Mouse (Mus musculus) CH12.LX (cell line): ENCODE measurements around the gene Arl15. TPM values are rescaled to one million over a fixed set of nuclear protein-coding genes. Genes with fewer than 3 reads are reported as not detected.

ENCODE experiments used
- DNase-seq: peaks from one replicate; pipeline ENCODE4 v3.0.0-alpha.2; 2013; ENCODE audit errors: extremely low read depth
- H3K27ac ChIP-seq: 2 replicates; pipeline ENCODE4 v1.5.1; 2012; ENCODE audit warnings: low read depth, mild to moderate bottlenecking, control low read depth, moderate library complexity; ENCODE audit not compliant: insufficient read depth
- H3K27me3 ChIP-seq: replicated peaks from 2 replicates; pipeline ENCODE3; 2012; ENCODE audit warnings: inconsistent platforms
- H3K36me3 ChIP-seq, 2 experiments: replicated peaks in 1 of 2; 2 replicates each; pipeline versions ENCODE3 to v1.6.1; 2012; ENCODE audit warnings: inconsistent platforms in 1 of 2, low read length in 1 of 2, mild to moderate bottlenecking in 1 of 2, mixed read lengths in 1 of 2, moderate library complexity in 1 of 2; ENCODE audit not compliant: control insufficient read depth in 1 of 2, insufficient read depth in 1 of 2
- H3K4me1 ChIP-seq, 2 experiments: 2 replicates each; pipeline ENCODE4 v1.6.1; 2012; ENCODE audit warnings: inconsistent platforms in 1 of 2, moderate library complexity in 1 of 2; ENCODE audit not compliant: insufficient read depth in 2 of 2, control insufficient read depth in 1 of 2
- H3K4me2 ChIP-seq: 2 replicates; pipeline ENCODE4 v1.6.1; 2012; ENCODE audit warnings: low read depth, mild to moderate bottlenecking, control low read depth; ENCODE audit not compliant: poor library complexity, insufficient read depth, severe bottlenecking
- H3K4me3 ChIP-seq, 3 experiments: fragments of 150-350 bp in 1 of 3; sonication (generic) in 1 of 3; replicated peaks in 1 of 3; 2 replicates each; pipeline versions ENCODE3 to v1.5.1; 2011 to 2012; ENCODE audit warnings: low read depth in 2 of 3, low read length in 2 of 3, mild to moderate bottlenecking in 2 of 3, moderate library complexity in 2 of 3, control low read depth in 1 of 3, improper control_type of control experiment in 1 of 3, inconsistent platforms in 1 of 3, mixed read lengths in 1 of 3; ENCODE audit not compliant: poor library complexity in 1 of 3
- H3K79me2 ChIP-seq: replicated peaks from 2 replicates; pipeline ENCODE4 v1.6.1; 2012; ENCODE audit warnings: mild to moderate bottlenecking, moderate library complexity; ENCODE audit not compliant: control insufficient read depth, poor library complexity, insufficient read depth, severe bottlenecking; ENCODE audit errors: extremely low read depth
- H3K9ac ChIP-seq: 2 replicates; pipeline ENCODE4 v1.6.1; 2012; ENCODE audit warnings: low read depth, mild to moderate bottlenecking, control low read depth, moderate library complexity; ENCODE audit not compliant: insufficient read depth
- H3K9me3 ChIP-seq: replicated peaks from 2 replicates; pipeline ENCODE3; 2012; ENCODE audit warnings: low read length, inconsistent platforms, mixed read lengths
- BHLHE40 ChIP-seq: IDR thresholded peaks from 2 replicates; pipeline ENCODE4 v1.6.1; 2011; ENCODE audit warnings: mild to moderate bottlenecking, low read depth, low read length, improper control_type of control experiment
- CHD1 ChIP-seq: IDR thresholded peaks from 2 replicates; pipeline ENCODE4 v1.6.1; 2012; ENCODE audit warnings: low read depth, low read length, improper control_type of control experiment, inconsistent platforms
- CHD2 ChIP-seq: IDR thresholded peaks from 2 replicates; pipeline ENCODE4 v1.6.1; 2011; ENCODE audit warnings: low read length, improper control_type of control experiment
- CTCF ChIP-seq, 2 experiments: IDR thresholded peaks in 1 of 2; conservative IDR thresholded peaks in 1 of 2; 2 replicates each; pipeline ENCODE4 v1.5.1; 2011 to 2012; ENCODE audit warnings: low read depth in 2 of 2, low read length in 2 of 2, improper control_type of control experiment in 1 of 2, inconsistent platforms in 1 of 2, mild to moderate bottlenecking in 1 of 2, moderate library complexity in 1 of 2
- ELF1 ChIP-seq: IDR thresholded peaks from 2 replicates; pipeline ENCODE4 v1.6.1; 2014; ENCODE audit warnings: low read depth, mild to moderate bottlenecking, inconsistent platforms, low read length, improper control_type of control experiment
- EP300 ChIP-seq: IDR thresholded peaks from 2 replicates; pipeline ENCODE4 v1.6.1; 2011; ENCODE audit warnings: low read length, improper control_type of control experiment
- GABPA ChIP-seq: IDR thresholded peaks from 2 replicates; pipeline ENCODE4 v1.6.1; 2012; ENCODE audit warnings: low read depth, low read length, improper control_type of control experiment, inconsistent platforms; ENCODE audit not compliant: insufficient replicate concordance
- JUN ChIP-seq: IDR thresholded peaks from 2 replicates; pipeline ENCODE4 v1.6.1; 2011; ENCODE audit warnings: low read depth, mild to moderate bottlenecking, low read length, improper control_type of control experiment, moderate library complexity; ENCODE audit not compliant: insufficient read depth
- JUND ChIP-seq: conservative IDR thresholded peaks from 2 replicates; pipeline ENCODE4 v1.6.1; 2011; ENCODE audit warnings: low read depth, low read length, improper control_type of control experiment
- KAT2A ChIP-seq: IDR thresholded peaks from 2 replicates; pipeline ENCODE4 v1.6.1; 2012; ENCODE audit warnings: low read length, improper control_type of control experiment, inconsistent platforms; ENCODE audit not compliant: insufficient replicate concordance
- MAFK ChIP-seq: IDR thresholded peaks from 2 replicates; pipeline ENCODE4 v1.6.1; 2011; ENCODE audit warnings: low read length, improper control_type of control experiment; ENCODE audit not compliant: insufficient replicate concordance
- MAX ChIP-seq: IDR thresholded peaks from 2 replicates; pipeline ENCODE4 v1.6.1; 2011; ENCODE audit warnings: low read length, improper control_type of control experiment
- MAZ ChIP-seq: IDR thresholded peaks from 2 replicates; pipeline ENCODE4 v1.6.1; 2012; ENCODE audit warnings: low read depth, mild to moderate bottlenecking, inconsistent platforms, low read length, improper control_type of control experiment, moderate library complexity
- MEF2A ChIP-seq: IDR thresholded peaks from 2 replicates; pipeline ENCODE4 v1.6.1; 2014; ENCODE audit warnings: low read depth, mild to moderate bottlenecking, inconsistent platforms, low read length, improper control_type of control experiment, borderline replicate concordance
- MXI1 ChIP-seq: IDR thresholded peaks from 2 replicates; pipeline ENCODE4 v1.6.1; 2011; ENCODE audit warnings: mild to moderate bottlenecking, low read depth, low read length, improper control_type of control experiment
- MYC ChIP-seq: IDR thresholded peaks from 2 replicates; pipeline ENCODE4 v1.6.1; 2011; ENCODE audit warnings: low read depth, mild to moderate bottlenecking, improper control_type of control experiment, low read length
- NELFE ChIP-seq: IDR thresholded peaks from 2 replicates; pipeline ENCODE4 v1.6.1; 2011; ENCODE audit warnings: low read depth, low read length, improper control_type of control experiment
- NRF1 ChIP-seq: IDR thresholded peaks from 2 replicates; pipeline ENCODE4 v1.6.1; 2014; ENCODE audit warnings: low read depth, mild to moderate bottlenecking, inconsistent platforms, low read length, improper control_type of control experiment, moderate library complexity
- POLR2AphosphoS2 ChIP-seq: IDR thresholded peaks from 2 replicates; pipeline ENCODE4 v1.6.1; 2011; ENCODE audit warnings: low read depth, low read length, improper control_type of control experiment
- RAD21 ChIP-seq: IDR thresholded peaks from 2 replicates; pipeline ENCODE4 v1.6.1; 2011; ENCODE audit warnings: low read depth, mild to moderate bottlenecking, low read length, improper control_type of control experiment, moderate library complexity
- RCOR1 ChIP-seq: conservative IDR thresholded peaks from 2 replicates; pipeline ENCODE4 v1.6.1; 2012; ENCODE audit warnings: low read depth, mild to moderate bottlenecking, inconsistent platforms, low read length, improper control_type of control experiment
- SMC3 ChIP-seq: IDR thresholded peaks from 2 replicates; pipeline ENCODE4 v1.6.1; 2011; ENCODE audit warnings: low read depth, low read length, improper control_type of control experiment
- ZC3H11A ChIP-seq: IDR thresholded peaks from 2 replicates; pipeline ENCODE4 v1.6.1; 2012; ENCODE audit warnings: low read depth, mild to moderate bottlenecking, inconsistent platforms, low read length, improper control_type of control experiment
- ZKSCAN1 ChIP-seq: IDR thresholded peaks from 2 replicates; pipeline ENCODE4 v1.6.1; 2012; ENCODE audit warnings: low read depth, inconsistent platforms, low read length, improper control_type of control experiment, borderline replicate concordance
- ZMIZ1 ChIP-seq: IDR thresholded peaks from 2 replicates; pipeline ENCODE4 v1.6.1; 2012; ENCODE audit warnings: low read depth, mild to moderate bottlenecking, inconsistent platforms, low read length, improper control_type of control experiment
- dilution Hi-C: fragments of 300-500 bp; cut with MboI; formaldehyde crosslinking; loops from 2 replicates; pipeline ENCODE4 v1.14.3; 2020; ENCODE audit warnings: low sequenced_read_pairs; ENCODE audit not compliant: extremely low pct_unique_long_range_greater_than_20kb, extremely low pct_ligation_motif_present
- in situ Hi-C: fragments of 300-500 bp; cut with MboI; formaldehyde crosslinking; loops from 3 replicates; pipeline ENCODE4 v1.14.3; 2019; ENCODE audit warnings: low sequenced_read_pairs, low pct_ligation_motif_present, low pct_unique_long_range_greater_than_20kb, mixed read lengths
- polyA plus RNA-seq: library from polyadenylated mRNA; unstranded; fragments of >175 nt; gene quantifications from 2 replicates; pipeline ENCODE4 v1.2.1, GENCODE M21; 2012; ENCODE audit warnings: low read depth; ENCODE audit not compliant: insufficient read length
- total RNA-seq, 2 experiments: library from RNA; depleted of rRNA; stranded (reverse); fragments of 300-350 nt in 1 of 2; fragments of >200 nt in 1 of 2; gene quantifications; 2 replicates each; pipeline ENCODE4 v1.2.3; 2012 to 2014

The Arl15 gene
- total and polyA plus RNA-seq, 3 experiments: 2.2 to 5.2 (median 4.8) TPM

- DNase-seq: no peak
- Histone ChIP-seq H3K27me3 (no peaks in the 10 kb centered on the region), H3K27ac (no peak overlapping the region), H3K36me3 (peaks cover 0 to 5% of the 10 kb centered on the region in 2 experiments), H3K79me2 (no peaks in the 10 kb centered on the region), H3K4me3 (no peak overlapping the region), H3K4me1 (peaks cover 0 to 9% of the 10 kb centered on the region in 2 experiments; a peak in 1 of 4 replicates)
- in situ Hi-C loops: no loop called here
- dilution Hi-C loops: no loop called here
- no peak for TF ChIP-seq EP300
- no peak for TF ChIP-seq POLR2AphosphoS2
- TF ChIP-seq CHD2: no peak
- no peak for TF ChIP-seq GABPA
- TF ChIP-seq MAX: no peak
- TF ChIP-seq KAT2A: no peak
- no peak for TF ChIP-seq JUND
- TF ChIP-seq RAD21: no peak
- TF ChIP-seq, all 38 proteins: peak for 0
- Histone ChIP-seq H3K9me3 (no peaks in the 10 kb centered on the region), H3K4me2 (no peak overlapping the region), H3K9ac (no peak overlapping the region)
Observed at GRCm38 (mm10) chr13:114115106-114115505, 320.8 kb downstream of the Arl15 start.

GRCm38 (mm10) chr13:114118104-114118830 lies 324.0 kb downstream of the Arl15 start:
- dilution Hi-C loops: no loop called here

GRCm38 (mm10) chr13:114119816-114120215 lies 325.5 kb downstream of the Arl15 start:
- no peak overlapping the region for H3K27ac ChIP-seq
- no peaks in the 10 kb centered on the region for H3K9me3 ChIP-seq
- no peak overlapping the region for H3K4me3 ChIP-seq
- H3K4me1 ChIP-seq: peaks cover 0 to 9% of the 10 kb centered on the region in 2 experiments; a peak in 1 of 4 replicates
- no peak for DNase-seq
- H3K79me2 ChIP-seq: no peaks in the 10 kb centered on the region
- no peak overlapping the region for H3K9ac ChIP-seq
- TF ChIP-seq MAX (no peak), CTCF (conservative IDR thresholded peaks at IDR 0.05 in 1 of 2, IDR thresholded peaks at IDR 0.05 in 1 of 2; ENCODE audit: low read depth in 2 of 2, low read length in 2 of 2) (no peak), BHLHE40 (no peak), NELFE (no peak), RAD21 (no peak), MAZ (no peak), CHD2 (no peak), ZKSCAN1 (no peak), MEF2A (no peak), ELF1 (no peak), SMC3 (no peak), MAFK (no peak), RCOR1 (no peak), NRF1 (no peak), MXI1 (no peak), KAT2A (no peak)
- H3K4me2 ChIP-seq: no peak overlapping the region
- peaks cover 0 to under 1% of the 10 kb centered on the region in 2 experiments for H3K36me3 ChIP-seq
- dilution Hi-C loops (no loop called here), in situ Hi-C loops (no loop called here)
- no peaks in the 10 kb centered on the region for H3K27me3 ChIP-seq

More at GRCm38 (mm10) chr13:114118104-114118830, 324.0 kb downstream of the Arl15 start:
- no peak overlapping the region for H3K4me3 ChIP-seq
- peaks cover 0 to 2% of the 10 kb centered on the region in 2 experiments for H3K36me3 ChIP-seq
- DNase-seq: no peak
- in situ Hi-C loops: no loop called here
- TF ChIP-seq CHD1 (no peak), MYC (no peak), MAZ (no peak), EP300 (no peak), JUN (no peak), RAD21 (no peak), MAX (no peak), ELF1 (no peak), ZC3H11A (no peak), ZKSCAN1 (no peak), NRF1 (no peak), CHD2 (no peak), ZMIZ1 (no peak), JUND (no peak), RCOR1 (no peak)
- H3K79me2 ChIP-seq: no peaks in the 10 kb centered on the region
- no peak overlapping the region for H3K4me2 ChIP-seq
- no peaks in the 10 kb centered on the region for H3K27me3 ChIP-seq
- no peak overlapping the region for H3K27ac ChIP-seq
- no peaks in the 10 kb centered on the region for H3K9me3 ChIP-seq
- no peak overlapping the region for H3K9ac ChIP-seq
- peaks cover 0 to 9% of the 10 kb centered on the region in 2 experiments; a peak in 1 of 4 replicates for H3K4me1 ChIP-seq
